Mouse (Mus musculus) CH12.LX (cell line): Measurements from ENCODE around the gene Parp4.

Experiments
- CTCF ChIP-seq, 2 experiments: IDR thresholded peaks in 1 of 2; conservative IDR thresholded peaks in 1 of 2; 2 replicates each; pipeline ENCODE4 v1.5.1; 2011 to 2012; ENCODE audit warnings: low read depth in 2 of 2, low read length in 2 of 2, improper control_type of control experiment in 1 of 2, inconsistent platforms in 1 of 2, mild to moderate bottlenecking in 1 of 2, moderate library complexity in 1 of 2
- E2F4 ChIP-seq: IDR thresholded peaks from 2 replicates; pipeline ENCODE4 v1.6.1; 2011; ENCODE audit warnings: low read depth, low read length, improper control_type of control experiment; ENCODE audit not compliant: insufficient replicate concordance
- HCFC1 ChIP-seq: IDR thresholded peaks from 2 replicates; pipeline ENCODE4 v1.6.1; 2012; ENCODE audit warnings: low read depth, mild to moderate bottlenecking, inconsistent platforms, low read length, improper control_type of control experiment
- IRF4 ChIP-seq: IDR thresholded peaks from 2 replicates; pipeline ENCODE4 v1.6.1; 2014; ENCODE audit warnings: low read depth, mild to moderate bottlenecking, inconsistent platforms, low read length, improper control_type of control experiment
- SMC3 ChIP-seq: IDR thresholded peaks from 2 replicates; pipeline ENCODE4 v1.6.1; 2011; ENCODE audit warnings: low read depth, low read length, improper control_type of control experiment
- UBTF ChIP-seq: IDR thresholded peaks from 2 replicates; pipeline ENCODE4 v1.6.1; 2012; ENCODE audit warnings: low read depth, mild to moderate bottlenecking, inconsistent platforms, low read length, improper control_type of control experiment, moderate library complexity
- USF1 ChIP-seq: IDR thresholded peaks from 2 replicates; pipeline ENCODE4 v1.6.1; 2014; ENCODE audit warnings: low read depth, mild to moderate bottlenecking, inconsistent platforms, low read length, improper control_type of control experiment
- ZMIZ1 ChIP-seq: IDR thresholded peaks from 2 replicates; pipeline ENCODE4 v1.6.1; 2012; ENCODE audit warnings: low read depth, mild to moderate bottlenecking, inconsistent platforms, low read length, improper control_type of control experiment

DNA sequence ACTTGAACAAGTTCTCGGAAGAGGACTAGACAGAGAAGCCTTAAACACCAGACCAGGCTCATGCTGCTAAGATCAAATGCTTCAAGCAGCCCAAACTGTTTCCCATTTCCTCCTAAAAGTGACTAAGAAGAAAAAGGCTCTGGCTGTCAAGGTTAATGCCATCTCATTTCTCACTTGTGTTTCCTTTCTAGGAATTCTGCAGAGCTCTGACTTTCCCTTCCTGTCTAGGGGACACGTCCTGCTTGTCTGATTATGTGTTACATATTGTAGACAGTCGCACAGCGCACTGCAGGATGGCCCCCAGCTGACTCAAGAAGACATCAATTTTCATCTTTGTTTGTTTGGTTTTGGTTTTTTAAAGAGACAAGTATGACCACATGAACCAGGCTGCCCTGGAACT, 130.3 kb downstream of the Parp4 start:
- TF ChIP-seq E2F4, result no peak
- no peak for TF ChIP-seq ZMIZ1
- no peak for TF ChIP-seq IRF4
- no peak for TF ChIP-seq CTCF (conservative IDR thresholded peaks at IDR 0.05 in 1 of 2, IDR thresholded peaks at IDR 0.05 in 1 of 2; ENCODE audit: low read depth in 2 of 2, low read length in 2 of 2)
- TF ChIP-seq HCFC1, result no peak
- no peak for TF ChIP-seq USF1
- no peak for TF ChIP-seq UBTF
- no peak for TF ChIP-seq SMC3
